Mouse (Mus musculus): ENCODE results near the gene Dnajb12. TPM values are rescaled to one million over a fixed set of nuclear protein-coding genes. Genes with fewer than 3 reads are reported as not detected.
"Not testable (repeated sequence)": the region's sequence is repeated elsewhere in the genome, so short reads cannot be mapped to it uniquely, and the experiment has no call there.

Dnajb12 gene
- polyA plus RNA-seq, 1 experiment from 2014 or later, result 26.2 TPM

- H3K4me3 ChIP-seq, result no peak overlapping the region
- no peaks in the 10 kb centered on the region; the same call in 1 of the 2 replicates for H3K9me3 ChIP-seq
- peak overlapping the region; percentile 30; the same call in 1 of the 2 replicates for H3K27ac ChIP-seq
- H3K36me3 ChIP-seq (replicated peaks), result no peaks in the 10 kb centered on the region
- 0% methylated on average over 1 of the region's 1 CpGs for WGBS
- peaks cover 10% of the 10 kb centered on the region for H3K4me1 ChIP-seq
- H3K27me3 ChIP-seq (ENCODE audit: poor library complexity, severe bottlenecking), result no peaks in the 10 kb centered on the region
- no peak for DNase-seq (ENCODE audit: extremely low spot score, low spot score)
These were observed 4.0 kb upstream of the Dnajb12 start for GRCm38 (mm10) chr10:59875396-59875795.

DNA sequence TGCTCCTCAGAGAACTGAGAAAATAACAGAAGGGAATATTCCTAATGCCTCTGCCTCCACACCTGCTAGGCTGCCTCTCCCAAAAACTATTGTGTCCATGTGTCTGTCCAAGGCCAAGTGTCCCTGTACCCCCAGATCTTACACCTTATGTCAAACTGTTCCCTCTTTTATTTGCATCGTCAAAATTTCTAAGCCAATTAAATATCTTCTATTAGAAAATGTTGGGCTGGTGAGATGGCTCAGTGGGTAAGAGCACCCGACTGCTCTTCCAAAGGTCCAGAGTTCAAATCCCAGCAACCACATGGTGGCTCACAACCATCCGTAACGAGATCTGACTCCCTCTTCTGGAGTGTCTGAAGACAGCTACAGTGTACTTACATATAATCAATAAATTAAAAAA lies 2.7 kb upstream of the Dnajb12 start:
- H3K36me3 ChIP-seq (replicated peaks); H3K27ac ChIP-seq; H3K9me3 ChIP-seq; H3K27me3 ChIP-seq (ENCODE audit: poor library complexity, severe bottlenecking); DNase-seq (ENCODE audit: extremely low spot score, low spot score); H3K4me3 ChIP-seq: not testable (repeated sequence)
- 96% methylated on average over 4 of the region's 4 CpGs for WGBS
- peaks cover 19% of the 10 kb centered on the region for H3K4me1 ChIP-seq

DNA sequence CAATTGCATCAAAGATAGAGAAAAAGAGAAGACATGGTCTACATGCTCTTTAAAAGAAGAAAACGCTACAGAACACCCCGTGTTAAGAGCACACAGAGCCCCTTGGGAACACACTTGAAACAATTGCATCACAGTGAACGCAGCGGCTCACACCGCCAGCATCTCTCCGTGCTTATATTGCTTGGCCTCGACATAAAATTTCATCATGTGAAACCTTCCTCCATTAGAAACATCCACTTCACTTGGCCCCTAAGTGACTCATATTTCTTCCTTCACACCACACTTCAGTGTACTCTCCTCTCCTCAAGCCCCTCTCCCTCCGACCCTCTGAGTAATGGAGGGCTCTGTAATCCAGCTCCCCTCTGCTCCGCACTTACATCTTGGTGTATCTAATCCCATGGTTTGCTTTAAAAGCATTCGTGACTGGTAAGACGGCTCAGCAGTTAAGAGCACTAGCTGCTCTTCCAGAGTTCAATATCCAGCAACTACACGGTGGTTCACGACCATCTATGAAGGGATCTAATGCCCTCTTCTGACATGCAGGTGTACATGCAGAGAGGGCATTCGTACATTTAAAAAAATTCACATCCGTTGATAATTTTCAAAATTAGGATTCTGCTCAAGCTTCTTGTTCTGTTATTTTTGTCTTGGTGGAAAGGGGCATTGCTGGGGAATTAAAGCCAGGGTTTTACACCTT lies 1.8 kb upstream of the Dnajb12 start:
- DNase-seq (ENCODE audit: extremely low spot score, low spot score), result no peak
- 79% methylated on average over 15 of the region's 15 CpGs for whole genome bisulfite sequencing
- Histone ChIP-seq H3K27me3 (ENCODE audit: poor library complexity, severe bottlenecking) (no peaks in the 10 kb centered on the region), H3K36me3 (replicated peaks) (peaks cover under 1% of the 10 kb centered on the region; the same call in 1 of the 2 replicates), H3K9me3 (no peaks in the 10 kb centered on the region), H3K4me3 (no peak overlapping the region), H3K4me1 (peaks cover 19% of the 10 kb centered on the region), H3K27ac (no peak overlapping the region)

GRCm38 (mm10) chr10:59878823-59879222 lies 533 bp upstream of the Dnajb12 start:
- 28% methylated on average over 5 of the region's 5 CpGs for whole genome bisulfite sequencing
- H3K27me3 ChIP-seq (ENCODE audit: poor library complexity, severe bottlenecking), result no peaks in the 10 kb centered on the region
- DNase-seq (ENCODE audit: extremely low spot score, low spot score), result no peak

DNA sequence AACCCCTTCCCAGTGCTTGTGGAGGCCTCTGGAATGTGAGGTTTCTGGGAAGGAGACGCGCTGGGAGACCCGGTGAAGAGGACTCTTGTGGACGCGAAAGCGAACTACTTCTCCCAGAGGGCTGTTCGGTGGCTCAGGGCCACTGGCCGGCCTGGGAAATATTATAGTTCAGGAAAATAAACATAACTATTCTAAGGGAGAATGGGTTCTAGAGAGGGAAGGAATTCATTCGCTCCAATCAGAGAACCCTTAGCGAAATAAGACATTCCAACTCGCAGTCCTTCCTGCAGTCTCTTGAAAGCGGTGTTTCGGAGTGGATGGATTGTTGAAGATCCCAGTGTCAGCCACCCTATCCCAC lies 652 bp downstream of the Dnajb12 start:
- Histone ChIP-seq H3K27me3 (ENCODE audit: poor library complexity, severe bottlenecking) (no peaks in the 10 kb centered on the region), H3K9me3 (no peaks in the 10 kb centered on the region), H3K36me3 (replicated peaks) (peaks cover 23% of the 10 kb centered on the region), H3K27ac (peak overlapping the region; percentile 100), H3K4me3 (peak overlapping the region; percentile 91), H3K4me1 (peaks cover 19% of the 10 kb centered on the region)
- no peak for DNase-seq (ENCODE audit: extremely low spot score, low spot score)
- WGBS, result under 1% methylated on average over 13 of the region's 13 CpGs

More at GRCm38 (mm10) chr10:59878823-59879222, 533 bp upstream of the Dnajb12 start:
- Histone ChIP-seq H3K9me3 (no peaks in the 10 kb centered on the region), H3K27ac (peak overlapping the region; percentile 100), H3K4me3 (peak overlapping the region; percentile 91), H3K4me1 (peaks cover 19% of the 10 kb centered on the region), H3K36me3 (replicated peaks) (peaks cover 11% of the 10 kb centered on the region)

GRCm38 (mm10) chr10:59880837-59881236 lies 1.5 kb downstream of the Dnajb12 start:
- H3K36me3 ChIP-seq (replicated peaks), result peaks cover 31% of the 10 kb centered on the region
- peak overlapping the region; percentile 91 for H3K4me3 ChIP-seq
- no peaks in the 10 kb centered on the region for H3K27me3 ChIP-seq (ENCODE audit: poor library complexity, severe bottlenecking)
- no peak for DNase-seq (ENCODE audit: extremely low spot score, low spot score)
- no peak overlapping the region for H3K27ac ChIP-seq
- WGBS, result 87% methylated on average over 7 of the region's 7 CpGs
- no peaks in the 10 kb centered on the region for H3K9me3 ChIP-seq
- peaks cover 19% of the 10 kb centered on the region for H3K4me1 ChIP-seq

DNA sequence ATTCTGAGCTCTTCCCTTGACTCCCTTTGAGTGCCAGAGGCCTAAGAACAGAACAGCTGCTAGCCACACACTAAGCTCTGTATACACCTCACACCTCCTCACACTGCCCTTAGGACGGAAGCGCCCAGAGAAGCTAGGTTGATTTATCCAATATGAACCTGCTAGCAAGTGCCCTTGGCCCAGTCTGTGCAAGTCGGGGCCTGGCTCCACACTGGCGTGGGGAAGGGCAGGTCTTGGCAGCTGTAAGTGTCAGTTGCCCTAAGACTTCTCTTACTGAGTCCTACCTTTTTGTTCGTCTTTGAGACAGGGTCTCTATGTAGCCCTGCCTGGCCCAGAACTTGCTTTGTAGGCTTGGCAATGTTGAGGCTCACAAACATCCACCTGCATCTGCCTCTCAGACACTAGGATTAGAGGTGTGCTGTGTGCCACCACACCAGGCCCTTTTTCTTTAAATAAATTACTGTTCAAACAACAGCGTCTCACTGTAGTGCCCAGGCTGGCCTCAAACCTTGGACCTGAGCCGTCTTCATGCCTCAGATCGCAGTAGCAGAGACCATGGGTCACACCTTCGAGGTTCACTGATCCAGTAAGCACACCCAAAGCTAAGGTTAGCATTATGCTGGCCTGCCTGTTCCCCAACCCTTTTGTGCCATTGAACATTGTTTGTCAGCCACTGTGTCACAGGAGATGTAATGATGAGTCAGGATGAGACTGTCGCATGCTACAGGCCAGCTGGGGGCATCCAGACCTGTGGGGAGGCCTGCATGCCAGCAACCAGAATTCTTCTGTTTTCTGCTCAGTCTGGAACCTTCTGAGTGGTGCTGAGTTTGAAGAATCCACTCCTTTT lies 5.2 kb downstream of the Dnajb12 start:
- Histone ChIP-seq H3K27ac (0 out of 2 replicates have a peak overlapping the region, but pooled peaks have one; percentile 6), H3K4me1 (peaks cover 12% of the 10 kb centered on the region), H3K4me3 (no peak overlapping the region), H3K9me3 (no peaks in the 10 kb centered on the region), H3K36me3 (replicated peaks) (peaks cover 35% of the 10 kb centered on the region), H3K27me3 (ENCODE audit: poor library complexity, severe bottlenecking) (no peaks in the 10 kb centered on the region)
- no peak for DNase-seq (ENCODE audit: extremely low spot score, low spot score)
- 95% methylated on average over 10 of the region's 10 CpGs for WGBS

DNA sequence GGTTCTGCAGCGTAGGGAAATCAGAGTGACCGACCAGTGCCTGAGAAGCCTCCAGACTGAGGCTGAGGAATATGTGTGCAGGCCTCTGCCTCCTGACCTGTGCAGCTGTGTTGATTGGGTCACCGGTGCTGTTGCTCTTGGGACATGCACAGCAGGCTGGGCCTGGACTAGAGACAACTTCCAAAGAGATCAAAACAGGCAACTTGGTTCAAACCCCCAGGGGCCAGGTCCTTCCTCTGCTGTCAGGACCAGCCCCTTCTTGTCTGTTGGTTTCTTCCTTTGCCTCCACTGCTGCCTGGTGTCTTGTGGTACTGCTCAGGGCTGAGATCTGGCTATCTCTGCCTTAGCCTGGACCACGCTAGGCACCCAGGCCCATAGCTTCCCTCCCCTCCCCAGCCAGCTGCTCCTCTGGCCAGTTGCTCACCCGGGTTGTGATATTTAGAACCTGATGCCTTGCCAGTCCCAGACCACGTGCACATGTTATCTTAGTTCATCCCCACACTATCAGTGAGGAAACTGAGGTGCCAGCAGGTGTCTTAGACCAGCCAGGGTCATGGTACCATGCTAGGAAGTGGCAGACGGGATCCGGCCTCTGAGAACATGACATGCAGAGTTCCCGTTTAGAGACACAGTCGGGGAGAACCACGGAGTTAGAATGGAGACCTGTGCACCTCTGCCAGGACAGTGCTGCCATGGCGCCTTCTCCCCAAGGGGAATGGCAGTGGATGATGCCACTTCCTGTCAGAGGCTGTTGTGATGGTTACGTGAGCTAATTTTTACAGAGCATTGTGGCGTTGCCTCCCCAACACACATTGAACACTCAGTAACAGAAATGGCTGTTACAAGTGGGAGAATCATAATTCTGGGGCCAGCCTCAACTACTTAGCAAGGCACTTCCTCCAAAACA lies 6.1 kb downstream of the Dnajb12 start:
- DNase-seq (ENCODE audit: extremely low spot score, low spot score), result no peak
- no peak overlapping the region for H3K4me3 ChIP-seq
- no peaks in the 10 kb centered on the region for H3K9me3 ChIP-seq
- peaks cover 42% of the 10 kb centered on the region for H3K36me3 ChIP-seq (replicated peaks)
- H3K4me1 ChIP-seq, result peaks cover 15% of the 10 kb centered on the region
- 0 out of 2 replicates have a peak overlapping the region, but pooled peaks have one; percentile 6 for H3K27ac ChIP-seq
- 92% methylated on average over 14 of the region's 14 CpGs for WGBS
- no peaks in the 10 kb centered on the region for H3K27me3 ChIP-seq (ENCODE audit: poor library complexity, severe bottlenecking)

GRCm38 (mm10) chr10:59886081-59886466 lies 6.7 kb downstream of the Dnajb12 start:
- DNase-seq (ENCODE audit: extremely low spot score, low spot score), result no peak
- Histone ChIP-seq H3K36me3 (replicated peaks) (peaks cover 48% of the 10 kb centered on the region), H3K27me3 (ENCODE audit: poor library complexity, severe bottlenecking) (no peaks in the 10 kb centered on the region), H3K4me1 (peaks cover 11% of the 10 kb centered on the region), H3K4me3 (no peak overlapping the region), H3K27ac (no peak overlapping the region), H3K9me3 (no peaks in the 10 kb centered on the region)
- WGBS, result 93% methylated on average over 1 of the region's 1 CpGs

- Histone ChIP-seq H3K27me3 (ENCODE audit: poor library complexity, severe bottlenecking) (no peaks in the 10 kb centered on the region), H3K27ac (no peak overlapping the region), H3K9me3 (no peaks in the 10 kb centered on the region), H3K36me3 (replicated peaks) (peaks cover 62% of the 10 kb centered on the region), H3K4me1 (peaks cover 9% of the 10 kb centered on the region), H3K4me3 (no peak overlapping the region)
- WGBS, result 93% methylated on average over 5 of the region's 5 CpGs
- DNase-seq (ENCODE audit: extremely low spot score, low spot score), result no peak
These were observed 8.1 kb downstream of the Dnajb12 start for GRCm38 (mm10) chr10:59887432-59887831.

DNA sequence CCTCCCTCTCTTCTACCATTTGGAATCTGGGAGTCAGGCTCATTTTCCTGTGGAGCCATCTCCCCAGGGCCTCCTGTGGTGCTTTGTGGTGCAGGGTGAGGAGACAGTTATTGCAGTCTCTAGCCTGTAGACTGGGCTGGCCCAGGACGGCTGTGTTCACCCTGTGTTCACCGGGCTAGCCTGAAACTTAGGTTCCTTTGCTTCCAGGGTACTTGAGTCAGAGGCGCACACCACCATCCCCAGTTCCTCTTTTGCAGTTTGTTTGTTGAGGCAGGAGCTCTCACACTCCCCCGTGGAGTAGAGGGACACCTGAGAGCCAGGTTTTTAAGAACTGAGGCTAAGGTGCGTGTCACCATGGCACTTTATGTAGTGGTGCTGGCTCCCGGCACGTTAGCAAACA lies 10.0 kb downstream of the Dnajb12 start:
- Histone ChIP-seq H3K9me3 (no peaks in the 10 kb centered on the region), H3K36me3 (replicated peaks) (peaks cover 63% of the 10 kb centered on the region), H3K27me3 (ENCODE audit: poor library complexity, severe bottlenecking) (no peaks in the 10 kb centered on the region), H3K4me1 (peaks cover 15% of the 10 kb centered on the region), H3K4me3 (no peak overlapping the region), H3K27ac (0 out of 2 replicates have a peak overlapping the region, but pooled peaks have one; percentile 9)
- no peak for DNase-seq (ENCODE audit: extremely low spot score, low spot score)
- 91% methylated on average over 7 of the region's 7 CpGs for WGBS

GRCm38 (mm10) chr10:59889953-59890751 lies 10.8 kb downstream of the Dnajb12 start:
- Histone ChIP-seq H3K4me1 (peaks cover 23% of the 10 kb centered on the region), H3K4me3 (no peak overlapping the region), H3K36me3 (replicated peaks) (peaks cover 63% of the 10 kb centered on the region), H3K9me3 (no peaks in the 10 kb centered on the region), H3K27ac (peak overlapping the region; percentile 53), H3K27me3 (ENCODE audit: poor library complexity, severe bottlenecking) (no peaks in the 10 kb centered on the region)
- DNase-seq (ENCODE audit: extremely low spot score, low spot score), result no peak
- WGBS, result 82% methylated on average over 15 of the region's 15 CpGs

Measured in forebrain, embryonic 10.5 days (tissue).